Mouse (Mus musculus) hindbrain, embryonic 13.5 days (tissue): ENCODE data around the gene D630003M21Rik. TPM values are rescaled to one million over a fixed set of nuclear protein-coding genes. Genes with fewer than 3 reads are reported as not detected.

Experiments
- ATAC-seq: fragments of 200-750 bp; cut with Nextera tagmentation; 2 replicates; pipeline ENCODE4 v1.8.0; 2017; ENCODE audit warnings: moderate TSS enrichment; ENCODE audit not compliant: low FRiP score
- H3K27ac ChIP-seq: fragments of 300-500 bp; sonication (generic); 2 replicates; pipeline ENCODE4 v1.5.1; 2015; ENCODE audit warnings: inconsistent platforms, mild to moderate bottlenecking, moderate library complexity
- H3K27me3 ChIP-seq: fragments of 300-500 bp; sonication (generic); 2 replicates; pipeline ENCODE4 v1.6.1; 2015; ENCODE audit warnings: mild to moderate bottlenecking, inconsistent platforms
- H3K36me3 ChIP-seq: fragments of 300-500 bp; sonication (generic); 2 replicates; pipeline ENCODE4 v1.6.1; 2015; ENCODE audit warnings: mild to moderate bottlenecking, inconsistent platforms
- H3K4me1 ChIP-seq: fragments of 300-500 bp; sonication (generic); replicated peaks from 2 replicates; pipeline ENCODE4 v1.6.1; 2015; ENCODE audit warnings: inconsistent platforms
- H3K4me2 ChIP-seq: fragments of 300-500 bp; sonication (generic); 2 replicates; pipeline ENCODE4 v1.6.1; 2015; ENCODE audit warnings: inconsistent platforms, mild to moderate bottlenecking, moderate library complexity
- H3K4me3 ChIP-seq: fragments of 300-500 bp; sonication (generic); 2 replicates; pipeline ENCODE4 v1.5.1; 2015; ENCODE audit warnings: mild to moderate bottlenecking, inconsistent platforms
- H3K9ac ChIP-seq: fragments of 300-500 bp; sonication (generic); 2 replicates; pipeline ENCODE4 v1.6.1; 2015; ENCODE audit warnings: mild to moderate bottlenecking, inconsistent platforms
- H3K9me3 ChIP-seq: fragments of 300-500 bp; sonication (generic); 2 replicates; pipeline ENCODE4 v1.6.1; 2016; ENCODE audit warnings: inconsistent platforms
- WGBS: fragments of 180-500 bp; shearing (Covaris S2); methylation state at CpG from one replicate; pipeline ENCODE4 v1.1.7; 2015; 5-methylcytosine and 5-hydroxymethylcytosine counted together
- polyA plus RNA-seq: library from polyadenylated mRNA; unstranded; fragments of >200 nt; fragmentation: Nextera tagmentation; extraction: Ambion mirVana; gene quantifications from 2 replicates; pipeline ENCODE4 v1.2.1, GENCODE M21; 2015

Gene D630003M21Rik
- polyA plus RNA-seq, 1 experiment from 2014 or later, result 2.0 TPM

GRCm38 (mm10) chr2:158231071-158231470 is 2.0 kb upstream of the D630003M21Rik start:
- ATAC-seq, result no peak
- 48% methylated on average over 5 of the region's 5 CpGs for WGBS
- 0 out of 2 replicates have a peak, but pooled peaks cover 3% of the 10 kb centered on the region for H3K27me3 ChIP-seq

GRCm38 (mm10) chr2:158230617-158231016 is 1.6 kb upstream of the D630003M21Rik start:
- H3K9me3 ChIP-seq, result no peaks in the 10 kb centered on the region
- no peak overlapping the region for H3K4me2 ChIP-seq
- 0 out of 2 replicates have a peak, but pooled peaks cover 3% of the 10 kb centered on the region for H3K27me3 ChIP-seq
- H3K36me3 ChIP-seq, result no peaks in the 10 kb centered on the region
- ATAC-seq, result no peak
- WGBS, result 33% methylated on average over 6 of the region's 6 CpGs
- H3K9ac ChIP-seq, result no peak overlapping the region
- peaks cover 30% of the 10 kb centered on the region for H3K4me1 ChIP-seq
- no peak overlapping the region; the same call in 1 of the 2 replicates for H3K27ac ChIP-seq
- H3K4me3 ChIP-seq, result no peak overlapping the region

More at GRCm38 (mm10) chr2:158231071-158231470, 2.0 kb upstream of the D630003M21Rik start:
- H3K9me3 ChIP-seq, result no peaks in the 10 kb centered on the region
- H3K36me3 ChIP-seq, result no peaks in the 10 kb centered on the region
- no peak overlapping the region for H3K4me3 ChIP-seq
- no peak overlapping the region for H3K9ac ChIP-seq
- no peak overlapping the region; the same call in 1 of the 2 replicates for H3K27ac ChIP-seq
- no peak overlapping the region for H3K4me2 ChIP-seq
- H3K4me1 ChIP-seq, result peaks cover 30% of the 10 kb centered on the region

- Histone ChIP-seq H3K4me3 (peak overlapping the region; percentile 43), H3K36me3 (no peaks in the 10 kb centered on the region), H3K4me1 (peaks cover 30% of the 10 kb centered on the region), H3K27ac (no peak overlapping the region), H3K9me3 (no peaks in the 10 kb centered on the region), H3K4me2 (peak overlapping the region; percentile 70), H3K9ac (peak overlapping the region; percentile 74), H3K27me3 (0 out of 2 replicates have a peak, but pooled peaks cover 3% of the 10 kb centered on the region)
- 24% methylated on average over 7 of the region's 7 CpGs for WGBS
- peak; percentile 18; the same call in 1 of the 2 replicates for ATAC-seq
These were observed 476 bp upstream of the D630003M21Rik start for GRCm38 (mm10) chr2:158229503-158229892.

DNA sequence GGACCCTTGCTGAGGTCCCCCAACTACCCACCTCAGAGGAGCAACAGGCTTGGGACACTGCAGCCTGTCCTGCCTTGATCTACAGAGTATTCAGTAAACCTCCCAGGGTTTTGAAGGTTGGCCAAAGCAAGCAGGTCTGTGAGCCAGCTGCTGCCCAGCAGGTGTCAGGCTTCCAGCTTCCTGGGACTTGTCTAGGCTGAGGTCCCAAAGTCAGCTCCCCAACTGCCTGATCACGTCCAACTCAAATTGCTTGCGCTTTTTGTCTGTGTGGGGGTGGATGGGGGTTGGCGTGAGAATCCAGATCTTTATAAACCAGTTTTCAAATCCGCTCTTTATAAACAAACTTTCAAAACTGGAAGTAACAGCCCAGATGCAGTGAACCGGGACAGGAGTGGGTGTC is 3.7 kb downstream of the D630003M21Rik start:
- H3K4me3 ChIP-seq, result no peak overlapping the region
- WGBS, result 79% methylated on average over 5 of the region's 5 CpGs
- H3K27me3 ChIP-seq, result 0 out of 2 replicates have a peak, but pooled peaks cover 3% of the 10 kb centered on the region
- no peak overlapping the region for H3K9ac ChIP-seq
- no peak for ATAC-seq
- H3K9me3 ChIP-seq, result no peaks in the 10 kb centered on the region
- H3K4me2 ChIP-seq, result no peak overlapping the region
- H3K27ac ChIP-seq, result no peak overlapping the region
- peaks cover 30% of the 10 kb centered on the region for H3K4me1 ChIP-seq
- H3K36me3 ChIP-seq, result no peaks in the 10 kb centered on the region

DNA sequence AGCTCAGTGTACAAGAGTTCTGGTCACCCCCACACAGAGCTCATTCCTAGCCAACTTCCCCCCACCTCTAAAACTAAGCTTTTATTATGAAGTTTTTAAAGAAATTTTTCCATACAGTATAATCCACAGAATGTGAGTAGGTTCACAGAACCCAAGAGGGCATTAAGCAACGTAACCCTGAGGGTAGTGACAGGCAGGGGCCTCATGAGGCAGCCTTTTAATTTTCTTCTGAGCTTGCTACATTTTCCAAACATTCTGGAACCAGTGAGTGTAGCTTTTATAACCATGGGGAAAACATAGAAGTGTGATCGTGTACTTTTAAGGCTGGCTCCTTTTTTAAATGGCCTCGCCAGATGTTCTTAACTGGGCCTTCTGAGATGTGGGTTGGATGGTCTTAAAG is 5.5 kb downstream of the D630003M21Rik start:
- Histone ChIP-seq H3K27me3 (0 out of 2 replicates have a peak, but pooled peaks cover 3% of the 10 kb centered on the region), H3K9me3 (no peaks in the 10 kb centered on the region), H3K27ac (no peak overlapping the region), H3K4me3 (no peak overlapping the region), H3K4me2 (no peak overlapping the region), H3K36me3 (no peaks in the 10 kb centered on the region), H3K4me1 (peaks cover 15% of the 10 kb centered on the region), H3K9ac (no peak overlapping the region)
- no peak for ATAC-seq
- WGBS, result 87% methylated on average over 3 of the region's 3 CpGs

DNA sequence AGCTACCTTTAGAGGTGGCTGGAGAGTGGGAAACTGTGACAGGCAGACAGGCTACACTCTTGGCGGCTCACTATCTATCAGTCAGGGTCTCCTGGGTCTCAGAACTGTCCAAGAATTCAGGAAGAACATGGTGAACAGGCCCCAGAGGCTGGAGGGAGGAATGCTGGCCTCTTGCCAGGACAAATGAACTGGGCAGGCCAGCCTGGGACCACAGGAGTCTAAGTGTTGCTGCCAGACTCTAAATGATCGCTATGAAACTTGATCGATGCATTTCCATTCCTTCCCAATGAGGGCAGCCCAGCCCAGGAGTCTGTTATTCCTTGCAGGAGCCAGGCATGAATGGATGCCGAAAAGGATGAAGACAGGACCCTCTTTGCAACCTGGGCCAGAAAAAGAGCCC is 6.4 kb downstream of the D630003M21Rik start:
- no peak overlapping the region; the same call in 1 of the 2 replicates for H3K27ac ChIP-seq
- H3K27me3 ChIP-seq, result 0 out of 2 replicates have a peak, but pooled peaks cover 3% of the 10 kb centered on the region
- no peak overlapping the region for H3K4me3 ChIP-seq
- H3K9me3 ChIP-seq, result no peaks in the 10 kb centered on the region
- H3K9ac ChIP-seq, result peak overlapping the region; percentile 15; the same call in 1 of the 2 replicates
- no peak overlapping the region for H3K4me2 ChIP-seq
- no peak for ATAC-seq
- peaks cover 3% of the 10 kb centered on the region; the same call in 1 of the 2 replicates for H3K36me3 ChIP-seq
- H3K4me1 ChIP-seq, result peaks cover 8% of the 10 kb centered on the region
- WGBS, result 59% methylated on average over 4 of the region's 4 CpGs

- ATAC-seq, result no peak
- 87% methylated on average over 9 of the region's 9 CpGs for WGBS
- peaks cover 8% of the 10 kb centered on the region for H3K4me1 ChIP-seq
- no peak overlapping the region for H3K9ac ChIP-seq
- no peaks in the 10 kb centered on the region for H3K27me3 ChIP-seq
- no peaks in the 10 kb centered on the region for H3K9me3 ChIP-seq
- peaks cover 8% of the 10 kb centered on the region; the same call in 1 of the 2 replicates for H3K36me3 ChIP-seq
- no peak overlapping the region for H3K27ac ChIP-seq
- H3K4me3 ChIP-seq, result no peak overlapping the region
- H3K4me2 ChIP-seq, result no peak overlapping the region
These were observed 7.5 kb downstream of the D630003M21Rik start for GRCm38 (mm10) chr2:158221446-158222084.

- WGBS, result 98% methylated on average over 2 of the region's 2 CpGs
- no peak overlapping the region for H3K27ac ChIP-seq
- no peak overlapping the region for H3K4me3 ChIP-seq
- peaks cover 8% of the 10 kb centered on the region for H3K4me1 ChIP-seq
- no peak for ATAC-seq
- no peaks in the 10 kb centered on the region for H3K9me3 ChIP-seq
- H3K4me2 ChIP-seq, result no peak overlapping the region
- H3K9ac ChIP-seq, result no peak overlapping the region
- no peaks in the 10 kb centered on the region for H3K27me3 ChIP-seq
- peaks cover 8% of the 10 kb centered on the region; the same call in 1 of the 2 replicates for H3K36me3 ChIP-seq
These were observed 9.5 kb downstream of the D630003M21Rik start for GRCm38 (mm10) chr2:158219562-158219961.

GRCm38 (mm10) chr2:158216510-158216909 is 12.5 kb downstream of the D630003M21Rik start:
- Histone ChIP-seq H3K9ac (no peak overlapping the region), H3K27ac (no peak overlapping the region), H3K4me3 (no peak overlapping the region), H3K4me1 (peaks cover 8% of the 10 kb centered on the region), H3K9me3 (no peaks in the 10 kb centered on the region), H3K36me3 (peaks cover 8% of the 10 kb centered on the region; the same call in 1 of the 2 replicates), H3K4me2 (no peak overlapping the region), H3K27me3 (no peaks in the 10 kb centered on the region)
- ATAC-seq, result no peak
- 90% methylated on average over 8 of the region's 8 CpGs for WGBS

DNA sequence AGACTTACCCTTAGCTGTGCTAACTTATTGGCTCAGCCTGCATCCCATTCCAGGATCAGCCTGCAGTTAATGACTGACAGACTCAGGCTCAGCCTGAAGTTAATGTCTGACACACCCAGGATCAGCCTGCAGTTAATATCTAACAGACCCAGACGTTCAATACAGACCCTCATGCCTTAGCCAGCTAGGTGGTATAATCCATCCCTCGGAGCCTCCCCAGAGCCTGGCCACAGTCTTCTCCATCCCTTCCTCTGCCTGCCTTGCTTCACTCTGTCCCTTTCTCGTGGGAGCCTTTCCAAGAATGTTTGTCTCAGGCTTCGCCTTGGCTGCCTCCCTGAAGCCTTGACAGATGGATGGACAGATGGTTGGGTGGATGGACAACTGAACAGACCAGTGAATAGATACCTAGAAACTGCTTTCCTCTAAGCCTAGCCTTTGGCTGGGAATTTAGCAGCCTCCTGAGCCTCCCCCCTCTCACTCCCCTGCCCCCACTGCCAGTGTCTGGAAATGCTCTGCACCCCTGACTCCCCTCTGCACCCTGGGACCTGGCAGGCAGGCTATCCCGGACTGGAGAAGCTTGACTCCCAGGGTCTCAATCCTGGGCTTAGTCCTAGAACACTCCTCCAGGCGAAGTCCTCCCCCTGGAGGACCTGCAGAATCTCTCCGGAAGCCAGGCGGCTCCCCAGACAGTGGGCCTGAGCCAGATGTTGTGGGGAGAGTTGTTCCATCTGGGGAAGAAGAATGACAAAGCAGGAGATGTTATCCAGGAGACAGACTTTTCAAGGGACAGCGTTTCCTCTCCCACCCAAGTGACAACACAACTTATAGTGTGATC is 13.5 kb downstream of the D630003M21Rik start:
- 0 out of 2 replicates have a peak overlapping the region, but pooled peaks have one; percentile 14 for H3K9ac ChIP-seq

DNA sequence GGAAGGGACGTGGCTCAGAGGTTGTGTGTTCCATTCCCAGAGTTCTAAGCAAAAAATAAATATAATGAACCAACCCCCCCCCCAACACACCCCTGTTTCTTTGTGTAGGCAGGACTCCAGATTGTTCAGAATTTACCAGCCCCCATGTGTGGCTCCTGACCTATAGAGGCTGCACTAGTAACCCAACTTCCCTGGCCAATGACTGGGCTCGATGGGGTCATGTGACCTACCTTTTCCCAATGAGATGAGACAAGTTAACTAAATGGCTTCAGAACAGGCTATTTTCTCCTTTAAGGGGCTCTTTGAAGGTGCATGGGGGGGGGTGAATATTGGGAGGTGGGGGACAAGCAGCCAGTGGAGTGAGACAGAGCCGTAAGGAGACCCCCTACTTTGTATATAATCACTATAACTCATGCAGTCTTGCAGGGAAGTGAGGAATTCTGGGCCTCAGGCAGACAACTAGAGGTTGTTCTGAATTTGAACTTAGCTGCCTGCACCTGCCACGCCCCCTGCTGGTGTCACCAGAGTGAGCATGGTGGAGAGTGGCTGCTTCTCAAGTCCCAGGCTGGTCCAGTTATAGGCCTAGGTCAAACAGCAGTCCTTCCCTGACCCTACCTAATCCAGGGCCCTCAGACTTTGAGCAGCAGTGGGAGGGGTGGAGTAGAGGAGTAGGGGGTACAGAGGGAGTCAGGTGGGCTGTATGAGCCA is 17.1 kb downstream of the D630003M21Rik start:
- H3K9me3 ChIP-seq, result no peaks in the 10 kb centered on the region
- H3K4me2 ChIP-seq, result no peak overlapping the region
- H3K9ac ChIP-seq, result no peak overlapping the region
- H3K27me3 ChIP-seq, result no peaks in the 10 kb centered on the region; the same call in 1 of the 2 replicates
- H3K36me3 ChIP-seq, result 0 out of 2 replicates have a peak, but pooled peaks cover 3% of the 10 kb centered on the region
- H3K4me3 ChIP-seq, result no peak overlapping the region
- no peak overlapping the region for H3K27ac ChIP-seq
- WGBS, result 75% methylated on average over 4 of the region's 4 CpGs
- H3K4me1 ChIP-seq, result peaks cover 23% of the 10 kb centered on the region
- no peak for ATAC-seq

More for the DNA sequence above, 13.5 kb downstream of the D630003M21Rik start:
- Histone ChIP-seq H3K4me1 (peaks cover 12% of the 10 kb centered on the region), H3K27ac (no peak overlapping the region), H3K36me3 (peaks cover 8% of the 10 kb centered on the region; the same call in 1 of the 2 replicates), H3K4me3 (no peak overlapping the region), H3K27me3 (no peaks in the 10 kb centered on the region), H3K4me2 (no peak overlapping the region), H3K9me3 (no peaks in the 10 kb centered on the region)
- WGBS, result 50% methylated on average over 9 of the region's 9 CpGs
- no peak for ATAC-seq
